Mouse (Mus musculus) heart, postnatal 0 days (tissue): ENCODE results near the gene Igfbp4. TPM values are rescaled to one million over a fixed set of nuclear protein-coding genes. Genes with fewer than 3 reads are reported as not detected.

Experiments used
- ATAC-seq: fragments of 200-750 bp; cut with Nextera tagmentation; 2 replicates; pipeline ENCODE4 v1.8.0; 2017; ENCODE audit warnings: low read depth, moderate number of reproducible peaks, moderate library complexity; ENCODE audit not compliant: insufficient read depth
- DNase-seq: peaks from one replicate; pipeline ENCODE4 v3.0.0-alpha.2; 2016; ENCODE audit warnings: low spot score
- H3K27ac ChIP-seq: fragments of 300-500 bp; sonication (generic); 2 replicates; pipeline ENCODE4 v1.5.1; 2014; ENCODE audit warnings: low read depth, mild to moderate bottlenecking
- H3K27me3 ChIP-seq: fragments of 300-500 bp; sonication (generic); 2 replicates; pipeline ENCODE4 v1.6.1; 2014; ENCODE audit warnings: low read length, mixed read lengths; ENCODE audit not compliant: control insufficient read depth, insufficient read depth
- H3K36me3 ChIP-seq: fragments of 300-500 bp; sonication (generic); replicated peaks from 2 replicates; pipeline ENCODE4 v1.6.1; 2014; ENCODE audit warnings: low read length, mixed read lengths; ENCODE audit not compliant: control insufficient read depth, insufficient read depth
- H3K4me1 ChIP-seq: fragments of 300-500 bp; sonication (generic); 2 replicates; pipeline ENCODE4 v1.6.1; 2014; ENCODE audit warnings: antibody characterized with exemption; ENCODE audit not compliant: control insufficient read depth, insufficient read depth
- H3K4me2 ChIP-seq: fragments of 300-500 bp; sonication (generic); 2 replicates; pipeline ENCODE4 v1.6.1; 2014; ENCODE audit warnings: low read depth, mild to moderate bottlenecking, low read length, moderate library complexity
- H3K4me3 ChIP-seq: fragments of 300-500 bp; sonication (generic); 2 replicates; pipeline ENCODE4 v1.5.1; 2014; ENCODE audit warnings: low read depth, low read length
- H3K9ac ChIP-seq: fragments of 300-500 bp; sonication (generic); replicated peaks from 2 replicates; pipeline ENCODE4 v1.6.1; 2014; ENCODE audit warnings: low read depth, low read length, mixed read lengths
- H3K9me3 ChIP-seq: fragments of 300-500 bp; sonication (generic); replicated peaks from 2 replicates; pipeline ENCODE4 v1.6.1; 2016; ENCODE audit warnings: low read length; ENCODE audit not compliant: control insufficient read depth
- CTCF ChIP-seq: IDR thresholded peaks from 2 replicates; pipeline ENCODE4 v1.5.1; 2016; ENCODE audit warnings: antibody characterized with exemption, control low read depth, low read depth
- EP300 ChIP-seq: IDR thresholded peaks from 2 replicates; pipeline ENCODE4 v1.6.1; 2016; ENCODE audit warnings: antibody characterized with exemption, low read depth
- WGBS: fragments of 180-500 bp; shearing (Covaris S2); extraction: QIAGEN DNeasy Blood & Tissue Kit; methylation state at CpG from one replicate; pipeline ENCODE4 v1.1.7; 2014; 5-methylcytosine and 5-hydroxymethylcytosine counted together
- polyA plus RNA-seq: library from polyadenylated mRNA; unstranded; fragments of >200 nt; fragmentation: Nextera tagmentation; extraction: Ambion mirVana; gene quantifications from 2 replicates; pipeline ENCODE4 v1.2.1, GENCODE M21; 2015
- total RNA-seq: library from RNA; depleted of rRNA; stranded (reverse); fragments of >200 nt; gene quantifications from 2 replicates; pipeline ENCODE4 v1.2.3, GENCODE M21; 2014; ENCODE audit warnings: low replicate concordance; rRNA removed

Igfbp4 gene
- total RNA-seq: 221 and 277 TPM in 2 replicates
- 186 and 201 TPM in 2 replicates for polyA plus RNA-seq

DNA sequence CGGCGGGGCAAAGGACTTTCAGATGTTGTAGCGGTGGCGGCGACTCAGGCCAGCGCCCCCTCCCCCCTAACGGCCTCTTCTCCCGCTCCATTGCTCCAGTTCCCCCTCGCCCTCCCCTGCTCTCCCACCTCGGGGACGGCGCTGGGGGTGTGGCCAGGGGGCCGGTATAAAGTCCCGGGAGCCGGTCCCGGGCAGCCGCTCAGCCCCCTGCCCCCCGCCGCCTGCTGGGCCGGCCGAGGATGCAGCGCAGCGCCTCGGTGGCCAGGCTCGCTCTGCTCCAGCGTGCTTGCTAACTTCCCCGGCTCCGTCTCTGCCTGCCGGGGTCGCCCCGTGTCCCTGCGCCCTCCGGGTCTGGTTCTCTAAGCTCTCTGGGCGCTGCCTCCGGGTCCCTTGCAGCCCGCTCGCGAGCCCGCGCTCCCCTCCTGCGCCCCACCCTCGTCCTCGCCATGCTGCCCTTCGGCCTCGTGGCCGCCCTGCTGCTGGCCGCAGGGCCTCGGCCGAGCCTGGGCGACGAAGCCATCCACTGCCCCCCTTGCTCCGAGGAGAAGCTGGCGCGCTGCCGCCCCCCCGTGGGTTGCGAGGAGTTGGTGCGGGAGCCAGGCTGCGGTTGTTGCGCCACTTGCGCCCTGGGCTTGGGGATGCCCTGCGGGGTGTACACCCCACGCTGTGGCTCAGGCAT, at the start of gene Igfbp4:
Gene Igfbp4, plus strand, starts transcription at position 194 of the 679 bp plus-strand sequence.
- ATAC-seq: peak; percentile 65
- H3K4me1 ChIP-seq: peaks cover 21% of the 10 kb centered on the region; the same call in 1 of the 2 replicates
- no peaks in the 10 kb centered on the region for H3K9me3 ChIP-seq
- peak within 1 kb of the TSS; percentile 91 for H3K4me2 ChIP-seq
- H3K27me3 ChIP-seq: no peaks in the 10 kb centered on the region
- DNase-seq: peak; percentile 52
- H3K4me3 ChIP-seq: peak within 1 kb of the TSS; percentile 62
- H3K36me3 ChIP-seq: no peaks in the 10 kb centered on the region
- TF ChIP-seq CTCF (no peak), EP300 (no peak)
- peak within 1 kb of the TSS; percentile 71 for H3K9ac ChIP-seq
- WGBS: under 1% methylated on average over 63 of the region's 63 CpGs
- H3K27ac ChIP-seq: peak within 1 kb of the TSS; percentile 90

DNA sequence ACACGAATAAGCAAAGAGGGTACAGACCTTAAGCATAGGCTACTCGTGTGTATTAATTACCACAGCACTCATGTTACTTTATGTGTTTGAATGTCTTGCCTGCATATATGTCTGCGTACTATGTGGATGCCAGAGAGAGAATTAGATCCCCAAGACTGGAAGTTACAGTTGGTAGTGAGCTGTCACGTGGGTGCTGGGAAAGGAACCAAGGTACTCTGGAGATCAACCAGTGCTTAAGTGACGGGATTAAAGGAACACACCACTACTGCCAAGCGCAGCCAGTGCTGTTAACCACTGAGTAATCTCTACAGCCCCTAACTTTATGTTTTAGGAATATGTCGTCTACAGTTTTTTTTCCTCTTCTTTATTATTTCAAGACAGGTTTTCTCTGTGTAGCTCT, 45.1 kb upstream of the Igfbp4 start:
- peaks cover 92% of the 10 kb centered on the region for H3K36me3 ChIP-seq

GRCm38 (mm10) chr11:98997659-98998058, 43.4 kb upstream of the Igfbp4 start:
- no peak for DNase-seq
- H3K4me1 ChIP-seq: no peaks in the 10 kb centered on the region
- WGBS: 92% methylated on average over 4 of the region's 4 CpGs
- H3K36me3 ChIP-seq: peaks cover 95% of the 10 kb centered on the region
- no peak overlapping the region for H3K27ac ChIP-seq
- no peaks in the 10 kb centered on the region for H3K27me3 ChIP-seq
- TF ChIP-seq EP300 (no peak), CTCF (no peak)
- ATAC-seq: no peak
- no peak overlapping the region for H3K9ac ChIP-seq
- no peaks in the 10 kb centered on the region for H3K9me3 ChIP-seq
- H3K4me2 ChIP-seq: no peak overlapping the region
- no peak overlapping the region for H3K4me3 ChIP-seq

More for the DNA sequence above, 45.1 kb upstream of the Igfbp4 start:
- WGBS: 83% methylated on average over 7 of the region's 7 CpGs
- DNase-seq (no peak), ATAC-seq (no peak)
- Histone ChIP-seq H3K4me1 (no peaks in the 10 kb centered on the region), H3K9me3 (no peaks in the 10 kb centered on the region), H3K4me2 (no peak overlapping the region), H3K4me3 (no peak overlapping the region), H3K9ac (no peak overlapping the region), H3K27me3 (no peaks in the 10 kb centered on the region), H3K27ac (no peak overlapping the region)
- TF ChIP-seq CTCF (no peak), EP300 (no peak)

GRCm38 (mm10) chr11:98998776-98999175, 42.3 kb upstream of the Igfbp4 start:
- H3K9ac ChIP-seq: no peak overlapping the region
- H3K36me3 ChIP-seq: peaks cover 92% of the 10 kb centered on the region
- no peaks in the 10 kb centered on the region for H3K4me1 ChIP-seq
- no peak for TF ChIP-seq EP300
- TF ChIP-seq CTCF: peak; percentile 45
- no peaks in the 10 kb centered on the region for H3K27me3 ChIP-seq
- no peak overlapping the region for H3K4me2 ChIP-seq
- DNase-seq (no peak), ATAC-seq (no peak)
- no peak overlapping the region for H3K4me3 ChIP-seq
- no peaks in the 10 kb centered on the region for H3K9me3 ChIP-seq
- H3K27ac ChIP-seq: no peak overlapping the region

DNA sequence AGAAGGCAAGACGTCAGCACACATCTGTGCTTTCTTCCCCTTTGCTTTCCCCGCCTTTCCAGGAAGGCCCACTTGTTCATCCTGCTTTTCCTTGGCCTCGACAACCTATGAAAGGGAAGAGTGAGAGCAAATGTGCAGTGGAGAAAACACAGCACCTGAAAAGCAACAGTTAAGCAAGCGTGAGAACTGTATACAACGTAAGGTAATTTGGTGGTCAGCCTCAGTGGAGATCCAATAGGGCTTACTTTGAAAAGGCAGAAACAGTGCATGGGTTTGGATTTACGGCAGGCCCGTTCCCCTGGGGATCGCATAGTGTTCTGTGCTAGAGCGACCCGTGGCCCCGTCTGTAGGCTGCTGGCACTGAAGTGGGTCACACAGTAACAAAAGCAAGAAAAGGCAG, 41.8 kb upstream of the Igfbp4 start:
- peaks cover 92% of the 10 kb centered on the region for H3K36me3 ChIP-seq
- WGBS: 91% methylated on average over 11 of the region's 11 CpGs
- H3K9ac ChIP-seq: no peak overlapping the region
- TF ChIP-seq CTCF (no peak), EP300 (no peak)
- no peaks in the 10 kb centered on the region for H3K4me1 ChIP-seq
- DNase-seq: no peak
- H3K4me3 ChIP-seq: no peak overlapping the region
- no peak overlapping the region for H3K4me2 ChIP-seq
- no peak overlapping the region for H3K27ac ChIP-seq
- no peaks in the 10 kb centered on the region for H3K9me3 ChIP-seq
- ATAC-seq: no peak
- H3K27me3 ChIP-seq: no peaks in the 10 kb centered on the region

DNA sequence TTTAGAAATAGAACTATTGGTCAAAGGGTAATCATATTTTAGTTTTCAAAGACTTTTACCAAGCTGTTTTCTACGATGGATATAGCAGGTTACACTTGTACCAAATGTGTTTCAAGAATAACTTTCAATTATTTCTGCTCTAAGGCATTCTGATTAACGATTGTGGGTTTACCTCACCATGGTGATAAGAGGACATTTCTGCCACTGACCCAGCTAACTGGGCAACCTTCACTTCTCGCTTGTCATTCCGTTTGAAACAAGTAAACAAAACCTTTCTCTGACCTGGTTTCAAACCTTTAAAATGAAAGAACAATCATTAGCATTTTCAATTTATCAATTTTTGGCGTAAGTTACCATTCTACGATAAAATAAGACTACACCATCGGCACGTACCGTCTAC, 34.3 kb upstream of the Igfbp4 start:
- Histone ChIP-seq H3K4me1 (no peaks in the 10 kb centered on the region), H3K4me3 (no peak overlapping the region), H3K36me3 (peaks cover 72% of the 10 kb centered on the region), H3K27ac (no peak overlapping the region), H3K9ac (no peak overlapping the region), H3K27me3 (no peaks in the 10 kb centered on the region), H3K9me3 (no peaks in the 10 kb centered on the region), H3K4me2 (no peak overlapping the region)
- ATAC-seq (no peak), DNase-seq (no peak)
- no peak for TF ChIP-seq CTCF
- TF ChIP-seq EP300: no peak
- WGBS: 92% methylated on average over 9 of the region's 9 CpGs
